Mouse (Mus musculus) embryo, embryonic 10.5 days (tissue): ENCODE measurements around the gene Ing1.
A peak's percentile ranks its signal among the peaks of the same experiment; 100 is the strongest.

Source experiments
- DNase-seq: peaks from one replicate; pipeline ENCODE4 v3.0.0-alpha.2; 2015; ENCODE audit warnings: low spot score

Ing1 gene

DNA sequence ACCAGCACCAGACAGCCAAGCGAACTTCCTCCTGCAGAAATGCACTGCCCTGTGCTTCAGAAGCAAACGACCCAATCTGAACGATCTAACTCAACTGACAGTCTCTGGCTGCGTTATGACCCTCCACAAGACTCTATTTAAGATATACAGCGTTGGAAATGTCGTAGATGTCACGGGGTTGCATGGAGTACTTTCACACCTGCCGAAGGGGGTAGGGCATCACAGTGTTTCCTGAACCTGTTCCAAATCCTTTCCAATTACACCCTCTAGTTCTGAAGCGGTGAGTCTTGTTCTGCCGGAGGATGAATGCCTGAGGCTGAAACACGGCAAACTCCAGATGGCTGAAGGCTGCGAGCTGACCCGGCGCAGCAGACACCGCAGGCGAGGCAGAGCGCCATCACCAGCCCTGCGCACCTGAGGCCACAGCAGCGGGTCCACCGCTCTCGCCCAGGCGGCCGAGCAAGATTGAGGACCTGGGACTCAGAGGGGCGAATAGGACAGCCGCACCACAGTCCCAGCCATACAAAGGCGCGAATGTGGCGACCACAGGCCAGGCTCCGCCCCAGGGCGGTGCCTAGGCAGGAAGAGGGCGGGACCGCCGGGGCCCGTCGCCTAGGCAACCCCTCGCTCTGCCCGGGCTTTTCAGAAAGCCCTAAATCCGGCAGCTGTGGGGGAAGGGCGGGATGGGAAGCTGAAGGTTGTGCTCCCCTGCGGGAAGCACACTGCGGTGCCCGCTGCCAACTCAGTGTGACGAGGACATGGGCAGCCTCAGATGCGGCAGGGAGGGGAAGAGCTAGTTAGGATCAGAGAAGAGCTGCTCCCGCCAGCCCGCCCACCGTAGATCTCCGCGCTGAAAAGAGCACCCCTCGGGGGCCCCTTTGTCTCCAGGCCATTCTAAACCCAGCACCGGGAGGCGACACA is at the start of gene Ing1:
TSS of gene Ing1 (plus strand) at position 773 of the 921 bp plus-strand sequence.
- peak; percentile 98 for DNase-seq

DNA sequence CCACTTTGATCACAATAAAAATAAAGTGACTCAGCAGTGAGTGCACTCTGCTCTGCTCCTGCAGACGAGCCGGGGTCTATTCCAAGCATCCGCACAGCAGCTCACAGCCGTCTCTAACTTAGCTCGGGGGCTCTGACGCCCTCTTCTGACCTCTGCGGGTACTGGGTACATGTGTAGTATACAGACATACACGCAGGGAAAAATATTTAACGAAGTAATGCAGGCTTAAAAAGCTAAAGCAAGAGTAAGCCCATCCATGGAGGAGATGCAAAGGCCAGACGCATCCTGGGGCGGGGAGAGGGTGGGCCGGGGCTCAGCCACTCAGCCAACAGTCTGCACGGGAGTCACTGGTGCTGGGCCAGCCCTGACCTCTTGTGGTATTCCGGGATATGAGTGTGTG is 49.3 kb upstream of the Ing1 start:
- DNase-seq, result no peak

DNA sequence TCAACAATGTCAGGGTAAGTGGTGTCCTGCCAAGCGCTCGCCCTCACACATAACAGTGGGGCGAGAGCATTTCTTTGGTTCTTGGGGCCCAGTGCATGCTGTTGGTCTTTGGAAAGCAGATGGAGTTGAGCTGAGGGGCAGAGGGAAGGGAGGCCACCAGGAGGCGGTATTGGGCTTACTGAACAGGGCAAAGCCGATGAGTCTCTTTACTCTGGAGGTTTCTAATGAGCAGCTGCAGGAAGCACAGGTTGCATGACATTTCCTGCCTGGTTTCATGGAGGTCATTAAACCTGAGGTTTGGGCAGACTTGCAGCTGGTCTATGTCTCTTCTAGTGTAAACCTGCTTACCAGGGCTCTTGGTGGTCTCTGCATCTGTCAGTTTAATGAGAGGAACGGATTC is 48.6 kb upstream of the Ing1 start:
- peak; percentile 60 for DNase-seq

GRCm38 (mm10) chr8:11508880-11509279 is 46.5 kb upstream of the Ing1 start:
- no peak for DNase-seq

- DNase-seq, result no peak
These were observed 44.4 kb upstream of the Ing1 start for GRCm38 (mm10) chr8:11510971-11511370.

GRCm38 (mm10) chr8:11512711-11513110 is 42.7 kb upstream of the Ing1 start:
- no peak for DNase-seq

- no peak for DNase-seq
These were observed 42.1 kb upstream of the Ing1 start for GRCm38 (mm10) chr8:11513247-11513646.

DNA sequence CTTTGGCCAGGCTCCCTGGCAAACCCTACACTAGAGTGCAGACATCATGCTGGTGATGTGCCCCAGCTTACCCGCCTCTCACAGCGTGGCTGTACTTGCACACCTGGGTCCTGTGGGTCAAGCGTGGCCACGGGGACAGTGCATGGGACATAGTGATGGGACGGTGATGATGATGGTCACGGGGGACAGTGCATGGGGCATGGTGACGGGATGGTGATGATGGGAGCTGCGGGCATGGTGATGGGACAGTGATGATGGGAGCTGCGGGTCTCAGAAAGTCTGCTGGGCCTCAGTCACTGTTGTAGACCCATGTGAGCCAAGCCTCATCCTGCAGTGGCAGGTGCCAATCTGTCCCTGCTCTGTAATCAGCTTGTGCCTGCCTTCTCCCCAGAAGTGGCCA is 39.1 kb upstream of the Ing1 start:
- DNase-seq, result no peak

DNA sequence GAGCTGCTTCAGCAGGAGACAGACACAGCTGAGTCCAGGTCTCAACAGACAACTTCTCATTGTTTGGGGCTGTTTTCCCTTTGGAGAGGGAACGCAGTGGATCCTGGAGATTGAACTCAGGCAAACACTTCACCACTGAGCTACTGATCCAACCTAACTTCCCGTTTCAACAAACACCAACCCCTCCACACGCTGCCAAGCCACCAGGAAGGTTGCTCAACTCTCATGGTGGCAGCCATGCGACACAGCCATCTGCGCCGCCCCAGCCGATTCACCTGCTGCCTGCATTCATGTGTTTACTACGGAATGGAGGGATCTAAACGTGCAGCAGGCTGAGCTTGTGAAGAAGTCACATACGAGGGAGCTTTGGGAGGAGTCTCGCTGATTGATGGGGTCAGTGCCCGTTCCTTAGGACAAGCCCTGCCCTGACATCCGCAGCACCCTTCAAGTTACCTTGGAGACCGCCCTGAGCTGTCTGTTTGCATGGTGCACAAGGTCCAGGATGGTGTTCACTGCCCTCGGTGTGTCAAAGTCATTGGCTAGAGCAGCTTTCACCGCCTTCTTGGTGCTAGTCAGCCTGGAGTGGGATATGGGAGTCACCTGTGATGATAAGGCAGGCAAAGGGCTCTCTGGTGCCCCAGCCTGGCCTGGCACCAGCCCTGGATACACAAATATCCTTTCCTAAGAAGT is 37.9 kb upstream of the Ing1 start:
- no peak for DNase-seq

DNA sequence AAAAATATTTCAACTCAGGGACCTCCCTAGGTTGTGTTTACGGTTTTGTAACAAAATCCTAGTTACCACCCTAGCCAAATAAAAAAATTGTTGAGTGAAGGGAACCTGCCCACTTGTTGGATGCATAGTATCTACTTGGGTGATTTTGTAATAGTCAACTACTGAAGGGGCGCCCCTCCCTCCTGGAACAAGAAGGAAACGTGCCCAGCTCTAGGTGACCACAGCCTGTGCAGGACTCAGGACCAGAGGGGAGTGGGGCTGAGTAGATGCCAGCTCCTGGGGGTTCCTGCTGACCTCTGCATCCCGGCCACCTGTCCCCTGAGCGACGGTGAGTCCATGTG is 37.3 kb upstream of the Ing1 start:
- DNase-seq, result no peak

- no peak for DNase-seq
These were observed 36.7 kb upstream of the Ing1 start for GRCm38 (mm10) chr8:11518676-11519075.

DNA sequence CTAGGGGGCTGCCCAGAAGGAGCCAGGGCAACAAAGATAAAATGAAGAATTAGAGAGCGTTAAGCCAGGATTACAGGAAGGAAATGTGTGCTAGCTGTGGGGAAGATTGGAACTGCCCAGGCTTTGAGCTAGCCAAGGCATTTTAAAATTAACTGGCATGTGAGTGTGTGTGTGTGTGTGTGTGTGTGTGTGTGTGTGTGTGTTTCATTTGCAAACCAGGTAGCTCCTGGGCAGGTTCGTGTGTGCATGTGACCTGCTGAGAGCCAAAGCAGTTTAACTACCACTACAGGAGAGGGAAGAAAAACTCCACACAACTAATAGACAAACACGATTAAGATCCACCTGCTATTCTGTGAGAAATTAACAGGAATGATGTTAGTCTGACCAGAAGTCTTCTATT is 32.0 kb upstream of the Ing1 start:
- no peak for DNase-seq

- no peak for DNase-seq
These were observed 25.1 kb upstream of the Ing1 start for GRCm38 (mm10) chr8:11530155-11530770.

DNA sequence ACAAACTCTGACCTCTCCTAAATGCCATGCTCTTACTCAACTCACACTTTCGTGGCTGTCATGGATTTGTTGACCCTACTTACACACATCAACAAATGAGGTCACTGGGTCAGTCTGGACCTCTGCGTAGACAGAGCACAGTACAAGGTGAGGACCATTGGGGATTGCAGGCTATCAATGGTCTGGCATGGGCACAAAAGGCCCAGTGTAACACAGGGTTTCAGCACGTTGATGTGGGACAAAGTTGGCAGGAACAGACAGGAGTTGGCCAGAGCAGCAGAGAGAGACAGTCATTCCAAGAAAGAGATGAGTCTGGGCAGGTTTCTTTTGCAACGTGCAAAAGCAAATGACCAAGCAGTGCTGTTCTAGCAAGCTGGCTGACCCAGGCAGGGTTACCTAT is 24.5 kb upstream of the Ing1 start:
- DNase-seq, result no peak

DNA sequence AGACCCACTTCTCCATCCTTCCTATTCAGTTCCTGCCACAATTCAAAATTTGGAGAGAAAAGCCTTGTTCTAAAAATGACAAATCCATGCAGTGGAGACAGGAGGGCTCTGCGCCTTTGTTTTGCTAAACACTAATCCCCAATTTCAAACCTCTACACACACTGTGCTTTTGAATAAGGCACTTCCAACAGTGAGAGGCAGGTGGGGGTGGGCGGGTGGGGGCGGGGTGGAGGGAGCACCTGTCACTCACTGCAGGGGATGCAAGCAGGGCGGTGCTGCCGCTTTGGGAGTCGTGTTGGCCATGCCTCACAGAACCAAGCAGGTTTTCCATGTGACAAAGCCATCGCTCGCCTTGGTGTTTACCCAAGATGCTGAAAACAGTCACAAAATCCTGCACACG is 20.9 kb upstream of the Ing1 start:
- no peak for DNase-seq

- no peak for DNase-seq
These were observed 16.3 kb upstream of the Ing1 start for GRCm38 (mm10) chr8:11539049-11539448.

DNA sequence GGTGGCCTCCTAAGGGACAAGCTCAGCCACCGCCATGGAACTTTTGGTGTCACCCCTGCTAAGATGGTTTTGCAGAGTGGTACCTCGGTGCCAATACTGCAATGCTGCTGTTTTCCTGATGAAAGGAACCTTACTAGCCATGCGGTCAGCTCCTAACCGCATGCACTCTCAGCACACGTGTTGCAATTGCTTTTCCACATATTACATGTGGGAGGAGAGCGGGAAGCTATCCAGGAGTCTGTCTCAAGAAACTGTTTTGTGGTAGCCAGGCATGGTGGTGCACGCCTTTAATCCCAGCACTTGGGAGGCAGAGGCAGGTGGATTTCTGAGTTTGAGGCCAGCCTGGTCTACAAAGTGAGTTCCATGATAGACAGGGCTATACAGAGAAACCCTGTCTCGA is 15.2 kb upstream of the Ing1 start:
- no peak for DNase-seq

DNA sequence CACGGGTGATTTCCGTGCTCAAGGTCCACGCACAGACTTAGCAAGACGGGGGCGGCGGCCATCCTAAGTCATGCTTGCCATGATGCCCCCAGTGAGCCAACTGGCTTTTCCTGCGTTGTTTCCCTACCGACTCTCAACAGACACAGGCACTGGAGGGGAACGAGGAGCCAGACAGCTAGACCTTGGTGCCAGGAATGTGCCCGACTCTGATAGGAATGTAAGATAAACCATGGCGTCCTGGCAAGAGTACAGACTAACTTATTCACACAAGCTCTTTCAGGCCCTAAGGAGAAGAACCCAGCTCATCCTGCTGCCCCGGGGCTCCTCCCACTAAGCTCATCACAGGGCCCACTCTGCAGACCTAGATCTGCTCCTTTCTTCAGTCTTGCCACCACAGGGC is 13.3 kb upstream of the Ing1 start:
- no peak for DNase-seq

DNA sequence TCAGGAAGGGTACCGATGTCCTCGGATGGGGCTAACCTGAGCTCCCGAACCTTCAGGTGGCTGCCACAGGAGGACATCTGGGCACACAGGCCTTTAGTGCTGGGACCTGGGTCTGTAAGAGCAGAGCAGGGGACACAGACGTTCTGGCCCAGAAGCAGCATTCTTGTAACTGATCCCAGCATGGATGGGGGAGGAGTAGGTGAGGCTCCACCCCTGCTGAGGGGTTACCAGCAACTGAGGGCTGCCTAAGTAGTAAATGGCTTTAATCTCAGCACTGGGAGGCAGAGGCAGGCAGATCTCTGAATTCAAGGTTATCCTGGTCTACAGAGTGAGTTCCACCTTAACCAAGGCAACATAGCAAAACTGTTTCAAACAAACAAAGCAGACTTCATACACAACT is 12.5 kb upstream of the Ing1 start:
- DNase-seq, result no peak

DNA sequence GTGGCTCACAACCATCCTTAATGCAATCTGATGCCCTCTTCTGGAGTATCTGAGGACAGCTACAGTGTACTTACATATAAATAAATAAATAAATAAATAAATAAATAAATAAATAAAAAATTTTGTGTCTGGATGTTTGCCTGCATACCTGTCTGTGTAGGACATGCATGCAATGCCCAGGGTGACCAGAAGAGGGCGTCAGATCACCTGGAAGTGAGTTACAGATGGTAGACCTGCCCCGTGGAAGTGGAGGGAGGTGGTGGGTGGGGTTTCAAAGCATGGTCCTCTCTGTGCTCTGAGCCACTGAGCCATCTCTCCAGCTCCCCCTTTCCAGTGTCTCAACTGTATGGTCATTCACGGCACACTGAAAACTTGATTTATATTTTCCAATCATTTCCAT is 11.0 kb upstream of the Ing1 start:
- DNase-seq, result peak; percentile 33

DNA sequence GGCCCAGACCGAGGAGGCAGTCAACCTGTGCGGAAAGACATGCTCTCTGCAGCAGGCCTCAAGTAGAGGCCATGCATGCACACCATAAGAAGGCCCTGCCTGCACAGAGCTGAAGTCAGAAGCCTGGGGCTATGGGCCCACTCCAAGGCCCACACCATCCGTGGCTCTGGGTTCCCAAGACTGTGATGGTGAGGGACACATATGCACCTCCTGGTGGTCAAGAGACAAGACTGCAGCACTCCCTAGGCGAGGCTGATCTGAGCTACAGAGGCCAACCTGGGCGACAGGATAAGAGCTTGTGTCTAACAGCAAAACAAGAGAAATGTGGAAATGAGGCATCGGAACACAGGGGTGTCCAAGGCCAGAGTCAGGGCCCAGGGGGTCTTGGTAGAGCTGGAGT is 8.3 kb upstream of the Ing1 start:
- DNase-seq, result peak; percentile 29

DNA sequence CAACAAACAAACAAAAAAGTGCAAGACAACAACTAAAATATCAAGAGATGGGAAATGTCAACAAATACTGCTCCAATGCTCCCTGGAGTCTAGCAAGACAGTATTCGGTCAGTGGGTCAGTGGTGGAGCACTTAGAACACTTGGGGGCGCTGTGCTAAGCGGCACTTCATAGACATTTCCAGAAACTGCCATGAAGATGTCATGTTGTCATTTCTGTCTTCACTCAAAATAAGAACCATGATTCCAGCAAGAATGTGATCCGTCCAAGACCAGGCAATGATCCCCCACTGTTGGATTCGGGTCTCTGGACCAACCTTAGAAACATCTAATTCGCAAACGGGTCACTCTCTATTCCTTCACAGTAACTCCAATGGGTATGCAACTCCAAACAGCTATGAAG is 5.7 kb upstream of the Ing1 start:
- DNase-seq, result peak; percentile 83

DNA sequence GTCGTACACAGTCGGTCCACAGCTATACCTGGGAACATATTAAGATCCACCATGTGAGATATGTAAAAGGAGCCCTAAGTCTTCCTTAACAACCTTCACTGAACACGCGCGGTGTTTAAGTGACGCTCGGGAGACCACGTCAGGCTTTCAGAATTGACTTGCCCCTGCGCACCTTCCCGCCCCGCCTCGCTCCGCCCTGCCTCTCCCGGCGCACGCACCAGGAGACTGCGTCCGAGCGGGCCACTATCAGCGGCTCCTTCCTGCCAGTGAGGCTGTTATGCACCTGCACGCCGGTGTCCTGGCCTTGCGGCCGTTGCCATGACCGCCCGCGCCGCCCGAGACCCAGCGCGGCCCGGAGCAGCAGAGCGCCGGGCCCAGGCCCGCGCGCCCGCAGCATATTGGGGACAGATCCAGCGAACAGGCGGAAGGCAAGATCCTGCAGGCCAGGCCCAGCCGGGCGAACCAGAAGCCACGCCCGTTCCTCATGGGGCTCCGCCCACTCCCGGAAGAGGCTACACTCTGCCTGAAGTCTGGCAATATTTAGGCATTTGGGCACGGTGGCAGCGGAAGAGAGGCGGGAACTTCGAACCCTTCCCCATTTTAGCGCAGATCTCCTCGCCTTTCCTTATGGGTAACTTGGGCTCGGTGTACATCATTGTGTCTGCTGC is 5.0 kb upstream of the Ing1 start, which contains the start of gene Cars2:
TSS of gene Cars2 (minus strand) at position 503 of the 668 bp plus-strand sequence.
- DNase-seq, result peak; percentile 92
